Mouse (Mus musculus) spleen, postnatal 4 days (tissue): ENCODE results near the gene Klhdc8a.
"Not testable (repeated sequence)": the region's sequence is repeated elsewhere in the genome, so short reads cannot be mapped to it uniquely, and the experiment has no call there.

Experiments used
- DNase-seq, 2 experiments: peaks; one replicate each; pipeline ENCODE4 v3.0.0; 2022; ENCODE audit warnings: low spot score in 2 of 2

The Klhdc8a gene

GRCm38 (mm10) chr1:132345514-132345913 is 47.1 kb downstream of the Klhdc8a start:
- no peak for DNase-seq

- no peak for DNase-seq
Measured at GRCm38 (mm10) chr1:132346134-132346851, 47.9 kb downstream of the Klhdc8a start.

GRCm38 (mm10) chr1:132346951-132347350 is 48.5 kb downstream of the Klhdc8a start:
- no peak for DNase-seq

- DNase-seq = no peak
Measured at GRCm38 (mm10) chr1:132348401-132348800, 50.0 kb downstream of the Klhdc8a start.

GRCm38 (mm10) chr1:132349049-132349448 is 50.6 kb downstream of the Klhdc8a start:
- not testable (repeated sequence) for DNase-seq

- DNase-seq = not testable (repeated sequence)
Measured at GRCm38 (mm10) chr1:132349601-132350000, 51.2 kb downstream of the Klhdc8a start.

GRCm38 (mm10) chr1:132351058-132351457 is 52.6 kb downstream of the Klhdc8a start:
- no peak for DNase-seq

- no peak for DNase-seq
Measured at GRCm38 (mm10) chr1:132353389-132353788, 55.0 kb downstream of the Klhdc8a start.

- no peak for DNase-seq
Measured at GRCm38 (mm10) chr1:132354234-132354633, 55.8 kb downstream of the Klhdc8a start.

- DNase-seq = no peak
Measured at GRCm38 (mm10) chr1:132355162-132355601, 56.8 kb downstream of the Klhdc8a start.

GRCm38 (mm10) chr1:132355841-132356242 is 57.4 kb downstream of the Klhdc8a start:
- peak; percentile 84 to 92 for DNase-seq

GRCm38 (mm10) chr1:132356841-132357240 is 58.4 kb downstream of the Klhdc8a start:
- DNase-seq = no peak
